Mouse (Mus musculus) layer of hippocampus, adult 2 months (tissue): ENCODE data around the gene Erc2. TPM values are rescaled to one million over a fixed set of nuclear protein-coding genes. Genes with fewer than 3 reads are reported as not detected.
"Not testable (repeated sequence)": the region's sequence is repeated elsewhere in the genome, so short reads cannot be mapped to it uniquely, and the experiment has no call there.

Experiments used
- DNase-seq, 2 experiments: peaks; one replicate each; pipeline ENCODE4 v3.0.0; 2022; ENCODE audit warnings: low spot score in 2 of 2
- H3K27ac ChIP-seq: fragments of 200-600 bp; 2 replicates; pipeline ENCODE4 v1.8.1; 2022
- H3K4me3 ChIP-seq: fragments of 200-600 bp; 2 replicates; pipeline ENCODE4 v1.8.1; 2022; ENCODE audit warnings: mild to moderate bottlenecking
- CTCF ChIP-seq: fragments of 200-600 bp; conservative IDR thresholded peaks from 2 replicates; pipeline ENCODE4 v1.8.1; 2022; ENCODE audit warnings: antibody characterized with exemption, mild to moderate bottlenecking, moderate library complexity
- total RNA-seq, 2 experiments: library from RNA; stranded (reverse); gene quantifications; 2 replicates each; pipeline ENCODE4 v1.2.3; 2021

Gene Erc2
- total RNA-seq, 2 experiments from 2014 or later = 236 to 244 TPM

DNA sequence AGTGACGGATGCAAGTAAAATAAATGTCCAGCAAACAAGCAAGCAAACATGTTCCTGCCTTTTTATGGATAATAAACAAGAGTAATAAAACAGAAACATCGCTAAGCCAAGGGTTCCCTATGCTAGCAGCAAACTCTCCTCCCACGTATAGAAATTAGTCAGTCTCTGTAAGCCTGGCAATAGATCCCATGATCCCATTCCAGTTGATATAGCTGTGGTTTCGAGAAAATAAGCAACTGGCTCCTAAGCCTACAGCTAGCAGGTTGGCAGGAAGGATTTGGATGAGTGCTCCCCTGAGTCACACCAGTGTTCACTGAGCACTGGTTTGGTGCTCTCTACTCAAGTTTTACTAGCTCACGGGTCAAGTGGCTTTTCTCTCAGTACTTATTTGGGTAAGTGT is 259.7 kb downstream of the Erc2 start:
- peak overlapping the region; percentile 79; the same call in 1 of the 2 replicates for H3K27ac ChIP-seq
- no peak overlapping the region for H3K4me3 ChIP-seq
- no peak for TF ChIP-seq CTCF
- DNase-seq = no peak

DNA sequence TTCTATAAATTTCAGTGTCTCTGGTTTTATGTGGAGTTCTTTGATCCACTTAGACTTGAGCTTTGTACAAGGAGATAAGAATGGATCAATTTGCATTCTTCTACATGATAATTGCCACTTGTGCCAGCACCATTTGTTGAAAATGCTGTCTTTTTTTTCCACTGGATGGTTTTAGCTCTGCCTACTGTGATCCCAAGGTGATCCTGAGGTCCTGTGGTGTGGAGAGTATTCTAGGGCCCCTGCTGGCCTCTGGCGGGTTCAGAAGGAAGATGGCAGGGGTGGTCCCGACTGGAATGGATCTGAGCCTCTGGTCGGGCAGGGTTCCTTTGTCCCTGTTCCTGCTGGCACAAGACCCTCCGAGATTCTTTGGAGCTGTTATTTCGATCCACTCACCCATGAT is 264.1 kb downstream of the Erc2 start:
- not testable (repeated sequence) for H3K4me3 ChIP-seq, DNase-seq
- H3K27ac ChIP-seq = peak overlapping the region; percentile 48; the same call in 1 of the 2 replicates

DNA sequence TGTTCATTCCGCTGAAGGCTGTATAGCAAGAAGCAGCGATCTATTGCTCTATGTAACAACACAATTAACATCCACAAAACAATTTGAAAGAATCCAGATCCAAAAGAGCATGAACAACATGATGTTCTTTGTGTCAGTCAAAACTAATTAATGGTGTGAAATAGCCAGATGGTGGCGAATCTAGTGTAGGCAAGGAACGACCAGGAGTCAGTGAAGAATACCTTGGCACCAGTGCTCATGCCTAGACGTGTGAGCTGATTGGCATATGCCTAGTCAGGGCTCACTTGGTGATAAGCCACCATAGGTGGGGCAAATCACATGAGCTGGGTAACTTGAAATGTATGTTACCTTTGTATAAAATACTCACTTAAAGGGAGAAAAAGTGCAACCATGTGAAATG is 265.3 kb downstream of the Erc2 start:
- Histone ChIP-seq H3K27ac (peak overlapping the region; percentile 48; the same call in 1 of the 2 replicates), H3K4me3 (no peak overlapping the region)
- TF ChIP-seq CTCF = no peak
- DNase-seq = peak in 1 of 2 experiments; percentile 32

- H3K27ac ChIP-seq = peak overlapping the region; percentile 71
- no peak overlapping the region for H3K4me3 ChIP-seq
- TF ChIP-seq CTCF = no peak
- DNase-seq = no peak
These were observed 267.4 kb downstream of the Erc2 start for GRCm38 (mm10) chr14:27889650-27890049.

GRCm38 (mm10) chr14:27892416-27892815 is 270.2 kb downstream of the Erc2 start:
- no peak for DNase-seq
- no peak for TF ChIP-seq CTCF
- no peak overlapping the region for H3K4me3 ChIP-seq
- H3K27ac ChIP-seq = peak overlapping the region; percentile 34; the same call in 1 of the 2 replicates

- no peak for DNase-seq
- Histone ChIP-seq H3K4me3 (no peak overlapping the region), H3K27ac (peak overlapping the region; percentile 65; the same call in 1 of the 2 replicates)
- TF ChIP-seq CTCF = no peak
These were observed 279.5 kb downstream of the Erc2 start for GRCm38 (mm10) chr14:27901772-27902171.

DNA sequence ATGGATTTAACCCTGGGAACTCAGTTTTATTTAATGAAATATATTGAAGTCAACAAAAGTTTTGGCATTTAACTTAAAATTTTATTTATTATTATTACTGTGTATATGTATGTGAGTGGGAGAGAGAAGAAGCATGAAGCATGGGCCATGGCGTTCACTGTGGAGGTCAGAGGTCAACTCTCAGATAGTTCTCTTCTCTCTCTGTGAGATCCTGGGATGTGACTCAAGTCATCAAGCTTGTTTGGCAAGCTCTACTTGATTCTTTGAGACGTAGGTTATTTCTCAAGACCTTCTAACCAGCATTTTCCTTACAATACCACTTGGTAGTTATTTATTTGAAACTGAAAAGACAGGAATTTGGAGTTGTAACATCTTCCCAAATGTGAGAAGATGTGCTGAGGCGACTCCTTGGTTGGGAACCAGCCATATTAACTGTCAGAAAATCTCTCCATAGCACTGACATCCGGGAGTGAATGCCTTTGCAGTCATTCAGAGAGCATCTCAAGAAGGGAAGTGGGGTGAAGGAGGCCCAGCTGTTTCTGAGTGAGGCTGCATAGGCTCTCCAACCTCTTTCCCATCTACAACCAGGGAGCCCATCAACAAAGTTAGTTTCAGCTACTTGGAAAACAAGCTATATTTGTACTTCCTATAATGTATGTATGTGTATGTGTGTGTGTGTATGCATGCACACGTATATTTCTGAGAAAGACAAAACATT is 299.6 kb downstream of the Erc2 start:
- TF ChIP-seq CTCF = no peak
- H3K4me3 ChIP-seq = no peak overlapping the region

GRCm38 (mm10) chr14:27927369-27927768 is 305.1 kb downstream of the Erc2 start:
- no peak for TF ChIP-seq CTCF
- Histone ChIP-seq H3K27ac (no peak overlapping the region), H3K4me3 (no peak overlapping the region)
- DNase-seq = no peak

More for the DNA sequence above, 299.6 kb downstream of the Erc2 start:
- DNase-seq = no peak
- no peak overlapping the region for H3K27ac ChIP-seq

DNA sequence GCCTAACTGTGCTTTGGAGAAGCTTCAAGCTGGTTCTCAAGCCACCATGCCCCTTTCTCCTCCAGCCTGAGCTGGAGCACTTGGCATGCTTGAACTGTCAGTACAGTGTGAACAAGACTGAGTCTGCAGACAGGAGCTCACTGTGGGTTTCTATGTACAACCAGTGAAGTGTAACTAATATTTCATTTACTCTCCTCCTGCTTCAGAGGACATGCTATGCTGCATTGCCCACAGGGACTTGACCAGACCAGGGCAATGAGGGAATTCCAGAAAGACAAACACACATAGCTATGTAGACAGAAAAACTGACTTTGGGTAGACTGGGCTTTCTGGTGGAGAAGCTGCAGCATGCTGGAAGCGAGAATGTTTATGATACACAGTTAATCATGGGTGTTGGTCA is 311.3 kb downstream of the Erc2 start:
- no peak for TF ChIP-seq CTCF
- Histone ChIP-seq H3K27ac (peak overlapping the region; percentile 37; the same call in 1 of the 2 replicates), H3K4me3 (no peak overlapping the region)
- DNase-seq = no peak

- Histone ChIP-seq H3K27ac (peak overlapping the region; percentile 56), H3K4me3 (no peak overlapping the region)
- TF ChIP-seq CTCF = no peak
- peak in 1 of 2 experiments; percentile 23 for DNase-seq
These were observed 313.5 kb downstream of the Erc2 start for GRCm38 (mm10) chr14:27935714-27936113.

GRCm38 (mm10) chr14:27937922-27938321 is 315.7 kb downstream of the Erc2 start:
- no peak overlapping the region for H3K27ac ChIP-seq
- H3K4me3 ChIP-seq = no peak overlapping the region
- DNase-seq = no peak
- no peak for TF ChIP-seq CTCF

DNA sequence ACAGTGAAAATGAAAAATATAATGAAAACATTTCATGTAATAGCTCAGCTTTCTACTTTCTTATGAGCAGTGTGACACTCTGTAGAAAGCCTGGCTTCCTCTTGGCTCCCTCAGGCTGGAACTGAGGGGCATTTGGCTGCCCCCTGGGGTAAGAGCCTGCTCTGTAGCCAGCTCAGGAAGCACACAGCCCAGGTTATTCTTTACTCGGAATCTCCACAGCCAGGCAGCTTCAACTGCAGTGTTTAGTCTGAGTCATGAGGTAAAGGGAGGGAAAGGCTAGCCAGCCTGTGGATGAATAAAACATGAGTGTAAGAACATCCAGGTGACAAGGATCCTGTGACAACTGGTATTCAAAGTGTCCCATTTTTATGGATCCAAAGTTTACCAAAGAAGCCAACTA is 323.0 kb downstream of the Erc2 start:
- no peak; the same call in 1 of the 2 replicates for TF ChIP-seq CTCF
- Histone ChIP-seq H3K27ac (peak overlapping the region; percentile 36; the same call in 1 of the 2 replicates), H3K4me3 (no peak overlapping the region)
- no peak for DNase-seq

GRCm38 (mm10) chr14:27946211-27946610 is 324.0 kb downstream of the Erc2 start:
- peak overlapping the region; percentile 36; the same call in 1 of the 2 replicates for H3K27ac ChIP-seq
- no peak for DNase-seq
- no peak for TF ChIP-seq CTCF

GRCm38 (mm10) chr14:27948391-27948790 is 326.2 kb downstream of the Erc2 start:
- Histone ChIP-seq H3K27ac (no peak overlapping the region), H3K4me3 (no peak overlapping the region)
- no peak for DNase-seq
- TF ChIP-seq CTCF = peak; percentile 69

More at GRCm38 (mm10) chr14:27946211-27946610, 324.0 kb downstream of the Erc2 start:
- H3K4me3 ChIP-seq = no peak overlapping the region
